Mouse (Mus musculus): ENCODE data around the gene Depp1.

DNA sequence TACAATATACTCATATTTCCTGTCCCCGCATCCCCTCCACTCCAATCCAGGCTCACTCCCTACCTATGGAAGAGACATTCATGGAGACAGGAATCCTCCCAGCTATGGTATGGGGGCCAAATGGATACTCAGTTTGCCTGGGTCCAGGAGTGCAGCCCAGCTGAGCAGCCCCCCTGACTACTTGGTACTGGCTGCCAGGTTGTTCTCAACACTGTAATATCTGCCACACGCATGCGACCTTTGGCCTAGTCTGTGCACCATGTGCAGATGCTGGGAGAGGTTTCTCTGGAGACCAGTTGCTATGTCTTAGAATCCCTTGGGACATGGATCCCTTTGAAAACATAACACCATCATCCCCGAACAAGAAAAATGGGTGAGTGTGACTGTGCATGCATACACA lies 21.4 kb downstream of the Depp1 start:
- no peak for TF ChIP-seq POLR2A (IDR thresholded peaks at IDR 0.05; ENCODE audit: insufficient read depth, low read depth, low read length)
- TF ChIP-seq CTCF (IDR thresholded peaks at IDR 0.05; ENCODE audit: insufficient read depth, low read depth, low read length): no peak
